Mouse (Mus musculus) kidney, adult 2 months (tissue): Measurements from ENCODE around the gene Gpr107. TPM values are rescaled to one million over a fixed set of nuclear protein-coding genes. Genes with fewer than 3 reads are reported as not detected.
"Not testable (repeated sequence)": the region's sequence is repeated elsewhere in the genome, so short reads cannot be mapped to it uniquely, and the experiment has no call there.

Experiments used
- DNase-seq: peaks from one replicate; pipeline ENCODE4 v3.0.0; 2021
- H3K27ac ChIP-seq: fragments of 200-500 bp; 2 replicates; pipeline ENCODE4 v1.5.1; 2012; ENCODE audit warnings: low read depth, low read length, control low read depth, inconsistent platforms; ENCODE audit not compliant: insufficient read depth
- H3K27me3 ChIP-seq: fragments of 200-500 bp; replicated peaks from 2 replicates; pipeline ENCODE4 v1.6.1; 2012; ENCODE audit warnings: mild to moderate bottlenecking, moderate library complexity, low read length, inconsistent platforms; ENCODE audit not compliant: control insufficient read depth, insufficient read depth
- H3K36me3 ChIP-seq: fragments of 200-500 bp; 2 replicates; pipeline ENCODE4 v1.6.1; 2012; ENCODE audit warnings: mild to moderate bottlenecking, moderate library complexity, low read length, inconsistent platforms; ENCODE audit not compliant: control insufficient read depth, insufficient read depth
- H3K4me1 ChIP-seq: fragments of 200-500 bp; 2 replicates; pipeline ENCODE4 v1.6.1; 2011; ENCODE audit warnings: low read length; ENCODE audit not compliant: control insufficient read depth, insufficient read depth
- H3K4me3 ChIP-seq: fragments of 200-500 bp; 2 replicates; pipeline ENCODE4 v1.5.1; 2011; ENCODE audit warnings: mild to moderate bottlenecking, low read depth, low read length, control low read depth; ENCODE audit not compliant: insufficient read depth
- CTCF ChIP-seq: fragments of 200-500 bp; conservative IDR thresholded peaks from 2 replicates; pipeline ENCODE4 v1.5.1; 2011; ENCODE audit warnings: low read depth, mild to moderate bottlenecking, control low read depth, low read length, moderate library complexity, mixed read lengths; ENCODE audit not compliant: insufficient read depth, insufficient read length
- POLR2A ChIP-seq: fragments of 200-500 bp; IDR thresholded peaks from one replicate; pipeline ENCODE4 v1.6.1; 2011; ENCODE audit warnings: low read depth, low read length, control low read depth
- WGBS: fragments of 180-500 bp; shearing (Covaris S2); methylation state at CpG from one replicate; pipeline ENCODE4 v1.1.7; 2018; 5-methylcytosine and 5-hydroxymethylcytosine counted together
- polyA plus RNA-seq: library from polyadenylated mRNA; depleted of rRNA; stranded (reverse); fragments of >200 nt; gene quantifications from 2 replicates; pipeline ENCODE4 v1.2.3, GENCODE M21; 2012

Gene Gpr107
- polyA plus RNA-seq, 1 experiment, result 22.2 TPM

DNA sequence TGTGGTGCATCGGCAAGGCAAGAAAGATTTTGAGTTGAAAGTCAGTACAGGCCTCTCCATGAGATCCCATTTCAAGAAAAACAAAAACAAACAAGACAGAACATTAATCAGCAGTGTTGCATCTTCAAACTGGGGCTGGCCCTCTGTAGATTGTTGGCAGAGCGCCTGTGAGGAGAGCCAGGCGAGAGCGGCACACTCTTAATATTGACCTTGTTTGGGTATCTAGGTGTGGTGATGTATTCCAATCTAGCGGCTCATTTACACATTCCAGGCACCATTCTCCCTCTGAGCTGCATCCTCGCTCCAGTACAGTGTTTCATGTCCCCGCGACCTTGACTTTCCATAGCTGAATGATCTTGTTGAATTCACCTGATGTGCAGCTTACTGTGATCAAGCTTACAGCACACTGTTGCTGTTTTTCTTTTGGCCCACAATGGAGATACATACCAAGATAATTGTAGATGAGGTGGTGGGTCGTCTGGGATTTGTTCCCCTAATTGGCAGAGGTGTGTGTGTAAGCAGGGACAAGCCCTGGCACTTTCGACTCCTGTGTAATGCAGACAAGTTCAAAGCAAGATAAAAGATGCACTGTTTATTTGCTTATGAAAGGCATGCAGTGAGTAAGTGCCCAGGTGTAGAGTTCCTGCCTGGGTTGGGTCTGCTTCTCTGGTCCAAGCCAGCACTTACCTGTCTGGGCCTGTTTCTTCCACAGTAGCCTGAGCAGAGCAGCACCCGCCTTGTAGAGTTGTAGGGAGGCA is 11.4 kb downstream of the Gpr107 start:
- H3K4me3 ChIP-seq, result no peak overlapping the region
- WGBS, result 32% methylated on average over 11 of the region's 11 CpGs
- H3K36me3 ChIP-seq, result no peaks in the 10 kb centered on the region
- TF ChIP-seq CTCF (no peak), POLR2A (no peak)
- H3K27me3 ChIP-seq, result no peaks in the 10 kb centered on the region
- peak overlapping the region; percentile 41 for H3K27ac ChIP-seq
- DNase-seq, result peak; percentile 62
- H3K4me1 ChIP-seq, result peaks cover 38% of the 10 kb centered on the region

DNA sequence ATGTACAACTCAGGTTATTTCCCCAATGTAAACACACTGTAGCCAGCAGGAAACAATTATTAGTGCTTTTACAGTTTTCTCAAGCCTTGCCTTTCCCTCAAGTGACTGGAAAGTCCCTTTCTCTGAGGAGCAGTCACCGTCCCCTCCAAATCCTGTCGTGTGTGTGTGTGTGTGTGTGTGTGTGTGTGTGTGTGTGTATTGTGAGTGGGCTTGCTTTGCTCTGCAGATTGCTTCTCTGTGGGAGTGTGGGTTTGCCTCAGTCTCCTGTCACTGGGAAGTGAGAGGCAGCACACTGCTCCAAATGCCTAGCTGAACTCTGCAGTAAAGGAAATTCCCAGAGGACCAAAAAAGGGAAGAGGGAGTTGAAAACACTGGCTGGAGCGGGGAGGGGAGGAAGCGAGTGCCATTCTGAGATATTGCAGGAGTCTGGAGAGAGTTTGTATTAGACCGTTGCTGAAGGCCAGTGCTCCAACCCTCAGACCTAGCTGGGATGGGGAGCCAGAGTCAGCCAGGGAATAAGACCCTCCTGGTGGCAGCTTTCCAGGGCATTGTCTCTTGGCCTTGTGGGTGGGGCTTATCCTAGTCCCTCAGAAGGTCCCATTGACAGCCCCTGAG is 12.8 kb downstream of the Gpr107 start:
- peak; percentile 72 for DNase-seq
- 37% methylated on average over 5 of the region's 5 CpGs for WGBS
- Histone ChIP-seq H3K27ac (peak overlapping the region; percentile 61), H3K4me3 (no peak overlapping the region), H3K36me3 (peaks cover 2% of the 10 kb centered on the region), H3K27me3 (no peaks in the 10 kb centered on the region), H3K4me1 (peaks cover 32% of the 10 kb centered on the region)
- TF ChIP-seq POLR2A (no peak), CTCF (no peak)

DNA sequence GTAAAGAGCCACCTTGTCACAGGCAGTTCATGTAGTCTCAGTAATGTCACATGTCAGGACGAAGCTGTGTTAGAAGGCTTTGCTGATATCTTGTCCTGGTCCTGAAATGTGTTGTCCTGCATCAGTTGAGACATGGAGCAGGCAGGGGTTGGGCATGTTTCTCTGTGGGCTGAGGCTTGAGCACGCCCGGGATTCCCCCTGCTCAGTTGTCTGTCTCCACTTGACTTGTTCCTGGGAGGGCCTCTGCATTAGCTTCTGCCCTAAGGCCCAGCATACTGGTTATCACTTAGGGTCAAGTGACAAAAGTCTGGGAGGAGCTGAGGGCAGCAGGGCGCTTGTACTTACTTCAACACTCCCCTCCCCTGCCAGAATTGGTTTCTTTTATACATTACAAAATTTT is 13.4 kb downstream of the Gpr107 start:
- Histone ChIP-seq H3K36me3 (peaks cover 2% of the 10 kb centered on the region), H3K27ac (peak overlapping the region; percentile 61), H3K4me3 (no peak overlapping the region), H3K27me3 (no peaks in the 10 kb centered on the region), H3K4me1 (peaks cover 27% of the 10 kb centered on the region)
- TF ChIP-seq POLR2A, result no peak
- no peak for TF ChIP-seq CTCF
- 54% methylated on average over 4 of the region's 4 CpGs for WGBS
- no peak for DNase-seq

DNA sequence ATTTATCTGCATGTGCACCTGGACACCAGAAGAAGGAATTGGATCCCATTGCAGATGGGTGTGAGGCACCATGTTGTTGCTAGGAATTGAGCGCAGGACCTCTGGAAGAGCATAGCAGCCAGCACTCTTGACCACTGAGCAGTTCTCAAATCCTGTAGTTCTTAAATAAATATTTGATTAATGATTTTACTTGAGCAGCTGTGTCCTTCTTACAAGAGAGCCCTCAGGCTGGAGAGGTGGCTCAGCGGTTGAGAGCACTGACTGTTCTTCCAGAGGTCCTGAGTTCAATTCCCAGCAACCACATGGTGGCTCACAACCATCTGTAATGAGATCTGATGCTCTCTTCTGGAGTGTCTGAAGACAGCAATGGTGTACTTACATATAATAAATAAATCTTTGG is 15.5 kb downstream of the Gpr107 start:
- not testable (repeated sequence) for H3K27ac ChIP-seq, DNase-seq, H3K27me3 ChIP-seq, H3K4me3 ChIP-seq, H3K36me3 ChIP-seq
- peaks cover 26% of the 10 kb centered on the region for H3K4me1 ChIP-seq
- WGBS, result 85% methylated on average over 2 of the region's 2 CpGs

DNA sequence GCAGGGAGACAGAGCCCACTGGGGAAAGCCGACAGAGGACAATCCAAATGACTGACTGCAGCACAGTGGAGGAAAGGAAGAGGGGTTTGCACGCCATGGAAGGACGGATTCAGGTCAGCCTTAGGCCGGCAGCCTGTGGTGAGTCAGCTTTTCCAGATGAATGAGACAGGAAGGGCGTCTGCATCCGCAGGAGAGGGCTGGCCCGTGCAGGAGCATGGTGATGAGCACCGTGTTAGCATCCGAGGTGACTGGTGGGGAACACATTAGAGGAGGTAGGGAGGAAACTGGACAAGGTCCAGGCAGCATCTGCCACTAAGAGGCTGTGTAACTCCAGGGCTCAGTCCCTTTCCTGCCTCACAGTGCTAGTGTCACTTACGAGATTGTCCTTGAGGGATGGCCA is 16.9 kb downstream of the Gpr107 start:
- H3K36me3 ChIP-seq, result peaks cover 2% of the 10 kb centered on the region
- peak; percentile 77 for DNase-seq
- peaks cover 14% of the 10 kb centered on the region for H3K4me1 ChIP-seq
- H3K27me3 ChIP-seq, result no peaks in the 10 kb centered on the region
- 69% methylated on average over 10 of the region's 10 CpGs for WGBS
- H3K4me3 ChIP-seq, result no peak overlapping the region
- TF ChIP-seq CTCF (no peak), POLR2A (no peak)
- peak overlapping the region; percentile 40; the same call in 1 of the 2 replicates for H3K27ac ChIP-seq

DNA sequence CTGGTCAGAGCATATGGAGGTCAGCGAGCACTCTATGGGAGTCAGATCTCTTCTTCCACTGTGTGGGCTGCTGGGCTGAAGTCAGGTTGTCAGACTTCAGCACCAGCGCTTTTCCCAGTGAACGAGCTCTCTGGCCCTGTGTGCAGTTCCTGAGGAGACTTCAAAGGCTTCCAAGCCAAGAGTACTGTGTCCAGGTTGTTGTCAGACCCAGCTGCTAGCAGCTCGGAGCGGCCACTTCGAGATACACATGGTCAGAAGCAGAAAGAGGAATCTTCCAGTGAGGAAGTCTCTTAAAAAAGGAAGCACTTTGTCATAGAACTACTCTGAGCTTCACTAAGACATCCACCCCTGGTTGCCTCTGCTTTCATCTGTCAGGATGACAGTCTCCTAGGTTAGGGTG is 18.0 kb downstream of the Gpr107 start:
- peaks cover 2% of the 10 kb centered on the region for H3K36me3 ChIP-seq

DNA sequence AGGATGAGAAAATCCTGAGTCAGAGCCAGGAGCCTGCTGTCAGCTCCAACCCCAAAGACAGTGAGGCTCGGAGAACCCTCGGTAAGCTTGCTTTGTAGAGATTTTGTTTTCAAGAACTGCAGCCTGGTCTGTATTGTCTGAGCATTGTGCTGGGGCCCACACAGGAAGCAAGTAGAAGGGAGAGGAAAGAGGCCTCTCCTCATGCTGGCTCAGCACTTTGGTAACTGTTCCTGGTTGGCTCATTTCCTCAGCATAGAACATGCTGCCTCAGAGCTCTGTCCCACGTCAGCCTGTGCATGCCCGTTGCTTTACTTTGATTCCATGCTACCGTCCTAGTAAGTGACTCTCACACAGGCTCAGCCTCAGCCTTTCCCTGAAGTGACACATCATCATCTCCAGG is 19.9 kb downstream of the Gpr107 start:
- Histone ChIP-seq H3K4me1 (no peaks in the 10 kb centered on the region), H3K27me3 (no peaks in the 10 kb centered on the region), H3K27ac (peak overlapping the region; percentile 29; the same call in 1 of the 2 replicates), H3K4me3 (no peak overlapping the region), H3K36me3 (peaks cover 3% of the 10 kb centered on the region)
- peak; percentile 58 for DNase-seq
- no peak for TF ChIP-seq POLR2A
- no peak for TF ChIP-seq CTCF
- 52% methylated on average over 5 of the region's 5 CpGs for WGBS

More for the DNA sequence above, 18.0 kb downstream of the Gpr107 start:
- WGBS, result 70% methylated on average over 6 of the region's 6 CpGs
- Histone ChIP-seq H3K27me3 (no peaks in the 10 kb centered on the region), H3K27ac (no peak overlapping the region), H3K4me3 (no peak overlapping the region), H3K4me1 (peaks cover 5% of the 10 kb centered on the region)
- peak; percentile 29 for DNase-seq
- no peak for TF ChIP-seq CTCF
- no peak for TF ChIP-seq POLR2A

DNA sequence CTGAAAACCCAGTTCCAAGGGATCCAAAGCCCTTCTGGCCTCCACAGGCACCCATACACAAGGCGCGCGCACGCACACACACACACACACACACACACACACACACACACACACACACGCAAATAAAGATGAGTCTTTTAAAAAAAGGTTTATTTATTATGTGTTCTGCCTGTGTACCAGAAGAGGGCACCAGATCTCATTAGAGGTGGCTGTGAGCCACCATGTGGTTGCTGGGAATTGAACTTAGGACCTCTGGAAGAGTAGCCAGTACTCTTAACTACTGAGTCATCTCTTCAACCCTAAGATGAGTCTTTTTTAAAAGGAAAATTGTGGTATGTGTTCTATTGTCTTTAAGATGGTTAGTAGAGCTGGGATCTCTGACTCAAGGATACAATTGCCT is 20.4 kb downstream of the Gpr107 start:
- Histone ChIP-seq H3K27ac (no peak overlapping the region), H3K27me3 (no peaks in the 10 kb centered on the region), H3K36me3 (peaks cover 3% of the 10 kb centered on the region), H3K4me3 (no peak overlapping the region), H3K4me1 (no peaks in the 10 kb centered on the region)
- WGBS, result 87% methylated on average over 5 of the region's 5 CpGs
- TF ChIP-seq POLR2A (no peak), CTCF (0 out of 2 replicates have a peak, but pooled peaks have one; percentile 16)
- no peak for DNase-seq
